Mouse (Mus musculus): ENCODE results near the gene Negr1. TPM values are rescaled to one million over a fixed set of nuclear protein-coding genes. Genes with fewer than 3 reads are reported as not detected.

Negr1 gene
- polyA plus RNA-seq, 1 experiment from 2014 or later, result 4.2 TPM

- H3K27ac ChIP-seq (ENCODE audit: low read depth, low read length), result no peak overlapping the region
- peak; percentile 25; the same call in 1 of the 2 replicates for ATAC-seq (ENCODE audit: insufficient read depth, low FRiP score, low TSS enrichment)
- H3K9me3 ChIP-seq (ENCODE audit: control insufficient read depth, low read length), result no peaks in the 10 kb centered on the region
- H3K4me2 ChIP-seq (ENCODE audit: low read depth), result no peak overlapping the region
- H3K27me3 ChIP-seq (ENCODE audit: control insufficient read depth, insufficient read depth, low read length), result no peaks in the 10 kb centered on the region
- no peaks in the 10 kb centered on the region for H3K4me1 ChIP-seq (ENCODE audit: control insufficient read depth, insufficient read depth, low read length)
- no peak for DNase-seq (ENCODE audit: low spot score)
- WGBS, result 89% methylated on average over 6 of the region's 6 CpGs
- H3K9ac ChIP-seq (ENCODE audit: low read length), result no peak overlapping the region
- no peaks in the 10 kb centered on the region for H3K36me3 ChIP-seq (ENCODE audit: control insufficient read depth, insufficient read depth, low read length)
- H3K4me3 ChIP-seq (ENCODE audit: low read depth, low read length), result no peak overlapping the region
Measured at GRCm38 (mm10) chr3:156796061-156796691, 234.6 kb downstream of the Negr1 start.

GRCm38 (mm10) chr3:156799228-156799627 is 237.6 kb downstream of the Negr1 start:
- 94% methylated on average over 7 of the region's 7 CpGs for whole genome bisulfite sequencing
- Histone ChIP-seq H3K27ac (ENCODE audit: low read depth, low read length) (no peak overlapping the region), H3K4me3 (ENCODE audit: low read depth, low read length) (no peak overlapping the region), H3K9ac (ENCODE audit: low read length) (no peak overlapping the region), H3K36me3 (ENCODE audit: control insufficient read depth, insufficient read depth, low read length) (no peaks in the 10 kb centered on the region), H3K9me3 (ENCODE audit: control insufficient read depth, low read length) (no peaks in the 10 kb centered on the region), H3K4me1 (ENCODE audit: control insufficient read depth, insufficient read depth, low read length) (no peaks in the 10 kb centered on the region), H3K4me2 (ENCODE audit: low read depth) (no peak overlapping the region), H3K27me3 (ENCODE audit: control insufficient read depth, insufficient read depth, low read length) (no peaks in the 10 kb centered on the region)
- no peak for DNase-seq (ENCODE audit: low spot score)
- ATAC-seq (ENCODE audit: insufficient read depth, low FRiP score, low TSS enrichment), result no peak

- Histone ChIP-seq H3K9ac (ENCODE audit: low read length) (no peak overlapping the region), H3K9me3 (ENCODE audit: control insufficient read depth, low read length) (no peaks in the 10 kb centered on the region), H3K4me3 (ENCODE audit: low read depth, low read length) (no peak overlapping the region), H3K36me3 (ENCODE audit: control insufficient read depth, insufficient read depth, low read length) (no peaks in the 10 kb centered on the region), H3K27ac (ENCODE audit: low read depth, low read length) (no peak overlapping the region), H3K27me3 (ENCODE audit: control insufficient read depth, insufficient read depth, low read length) (no peaks in the 10 kb centered on the region), H3K4me1 (ENCODE audit: control insufficient read depth, insufficient read depth, low read length) (no peaks in the 10 kb centered on the region), H3K4me2 (ENCODE audit: low read depth) (no peak overlapping the region)
- no peak for DNase-seq (ENCODE audit: low spot score)
- WGBS, result 92% methylated on average over 3 of the region's 3 CpGs
- no peak for ATAC-seq (ENCODE audit: insufficient read depth, low FRiP score, low TSS enrichment)
Measured at GRCm38 (mm10) chr3:156809836-156810235, 248.2 kb downstream of the Negr1 start.

- no peaks in the 10 kb centered on the region for H3K27me3 ChIP-seq (ENCODE audit: control insufficient read depth, insufficient read depth, low read length)
- H3K36me3 ChIP-seq (ENCODE audit: control insufficient read depth, insufficient read depth, low read length), result no peaks in the 10 kb centered on the region
- ATAC-seq (ENCODE audit: insufficient read depth, low FRiP score, low TSS enrichment) (no peak), DNase-seq (ENCODE audit: low spot score) (no peak)
- no peak overlapping the region for H3K4me3 ChIP-seq (ENCODE audit: low read depth, low read length)
- no peaks in the 10 kb centered on the region for H3K9me3 ChIP-seq (ENCODE audit: control insufficient read depth, low read length)
- no peak overlapping the region for H3K27ac ChIP-seq (ENCODE audit: low read depth, low read length)
- H3K9ac ChIP-seq (ENCODE audit: low read length), result no peak overlapping the region
- no peaks in the 10 kb centered on the region for H3K4me1 ChIP-seq (ENCODE audit: control insufficient read depth, insufficient read depth, low read length)
- H3K4me2 ChIP-seq (ENCODE audit: low read depth), result no peak overlapping the region
Measured at GRCm38 (mm10) chr3:156816938-156817337, 255.3 kb downstream of the Negr1 start.

GRCm38 (mm10) chr3:156817452-156817851 is 255.9 kb downstream of the Negr1 start:
- Histone ChIP-seq H3K9me3 (ENCODE audit: control insufficient read depth, low read length) (no peaks in the 10 kb centered on the region), H3K4me2 (ENCODE audit: low read depth) (no peak overlapping the region), H3K36me3 (ENCODE audit: control insufficient read depth, insufficient read depth, low read length) (no peaks in the 10 kb centered on the region), H3K9ac (ENCODE audit: low read length) (no peak overlapping the region), H3K27me3 (ENCODE audit: control insufficient read depth, insufficient read depth, low read length) (no peaks in the 10 kb centered on the region), H3K4me1 (ENCODE audit: control insufficient read depth, insufficient read depth, low read length) (no peaks in the 10 kb centered on the region), H3K4me3 (ENCODE audit: low read depth, low read length) (no peak overlapping the region), H3K27ac (ENCODE audit: low read depth, low read length) (no peak overlapping the region)
- ATAC-seq (ENCODE audit: insufficient read depth, low FRiP score, low TSS enrichment) (no peak), DNase-seq (ENCODE audit: low spot score) (no peak)
- 59% methylated on average over 6 of the region's 6 CpGs for WGBS

- no peaks in the 10 kb centered on the region for H3K4me1 ChIP-seq (ENCODE audit: control insufficient read depth, insufficient read depth, low read length)
- ATAC-seq (ENCODE audit: insufficient read depth, low FRiP score, low TSS enrichment) (no peak), DNase-seq (ENCODE audit: low spot score) (no peak)
- H3K27me3 ChIP-seq (ENCODE audit: control insufficient read depth, insufficient read depth, low read length), result no peaks in the 10 kb centered on the region
- H3K4me3 ChIP-seq (ENCODE audit: low read depth, low read length), result no peak overlapping the region
- H3K36me3 ChIP-seq (ENCODE audit: control insufficient read depth, insufficient read depth, low read length), result no peaks in the 10 kb centered on the region
- no peak overlapping the region for H3K4me2 ChIP-seq (ENCODE audit: low read depth)
- no peaks in the 10 kb centered on the region for H3K9me3 ChIP-seq (ENCODE audit: control insufficient read depth, low read length)
- no peak overlapping the region for H3K27ac ChIP-seq (ENCODE audit: low read depth, low read length)
- no peak overlapping the region for H3K9ac ChIP-seq (ENCODE audit: low read length)
- 90% methylated on average over 3 of the region's 3 CpGs for WGBS
Measured at GRCm38 (mm10) chr3:156823039-156823438, 261.4 kb downstream of the Negr1 start.

GRCm38 (mm10) chr3:156833920-156834319 is 272.3 kb downstream of the Negr1 start:
- no peak overlapping the region for H3K27ac ChIP-seq (ENCODE audit: low read depth, low read length)
- H3K9ac ChIP-seq (ENCODE audit: low read length), result no peak overlapping the region
- H3K27me3 ChIP-seq (ENCODE audit: control insufficient read depth, insufficient read depth, low read length), result no peaks in the 10 kb centered on the region
- H3K4me3 ChIP-seq (ENCODE audit: low read depth, low read length), result no peak overlapping the region
- DNase-seq (ENCODE audit: low spot score) (no peak), ATAC-seq (ENCODE audit: insufficient read depth, low FRiP score, low TSS enrichment) (no peak)
- no peaks in the 10 kb centered on the region for H3K36me3 ChIP-seq (ENCODE audit: control insufficient read depth, insufficient read depth, low read length)
- H3K4me1 ChIP-seq (ENCODE audit: control insufficient read depth, insufficient read depth, low read length), result no peaks in the 10 kb centered on the region
- H3K4me2 ChIP-seq (ENCODE audit: low read depth), result no peak overlapping the region
- H3K9me3 ChIP-seq (ENCODE audit: control insufficient read depth, low read length), result no peaks in the 10 kb centered on the region
- WGBS, result 55% methylated on average over 3 of the region's 3 CpGs

GRCm38 (mm10) chr3:156838550-156838949 is 277.0 kb downstream of the Negr1 start:
- no peak overlapping the region for H3K4me2 ChIP-seq (ENCODE audit: low read depth)
- no peaks in the 10 kb centered on the region for H3K9me3 ChIP-seq (ENCODE audit: control insufficient read depth, low read length)
- H3K27me3 ChIP-seq (ENCODE audit: control insufficient read depth, insufficient read depth, low read length), result no peaks in the 10 kb centered on the region
- H3K27ac ChIP-seq (ENCODE audit: low read depth, low read length), result no peak overlapping the region
- H3K4me3 ChIP-seq (ENCODE audit: low read depth, low read length), result no peak overlapping the region
- no peak overlapping the region for H3K9ac ChIP-seq (ENCODE audit: low read length)
- H3K36me3 ChIP-seq (ENCODE audit: control insufficient read depth, insufficient read depth, low read length), result no peaks in the 10 kb centered on the region
- no peak for ATAC-seq (ENCODE audit: insufficient read depth, low FRiP score, low TSS enrichment)
- 81% methylated on average over 2 of the region's 2 CpGs for WGBS
- DNase-seq (ENCODE audit: low spot score), result no peak
- H3K4me1 ChIP-seq (ENCODE audit: control insufficient read depth, insufficient read depth, low read length), result no peaks in the 10 kb centered on the region

- H3K4me3 ChIP-seq (ENCODE audit: low read depth, low read length), result no peak overlapping the region
- H3K9ac ChIP-seq (ENCODE audit: low read length), result no peak overlapping the region
- no peaks in the 10 kb centered on the region for H3K27me3 ChIP-seq (ENCODE audit: control insufficient read depth, insufficient read depth, low read length)
- no peaks in the 10 kb centered on the region for H3K4me1 ChIP-seq (ENCODE audit: control insufficient read depth, insufficient read depth, low read length)
- whole genome bisulfite sequencing, result 83% methylated on average over 2 of the region's 2 CpGs
- H3K36me3 ChIP-seq (ENCODE audit: control insufficient read depth, insufficient read depth, low read length), result no peaks in the 10 kb centered on the region
- H3K27ac ChIP-seq (ENCODE audit: low read depth, low read length), result no peak overlapping the region
- no peak overlapping the region for H3K4me2 ChIP-seq (ENCODE audit: low read depth)
- no peak for DNase-seq (ENCODE audit: low spot score)
- H3K9me3 ChIP-seq (ENCODE audit: control insufficient read depth, low read length), result no peaks in the 10 kb centered on the region
- no peak for ATAC-seq (ENCODE audit: insufficient read depth, low FRiP score, low TSS enrichment)
Measured at GRCm38 (mm10) chr3:156848385-156848784, 286.8 kb downstream of the Negr1 start.

Data from neural tube, embryonic 11.5 days (tissue).